Comparison of ENCODE assay signal across 8 mouse cellular contexts in genomic region chr14:75330621-75331020, GRCm38 (mm10). TPM values are rescaled to one million over a fixed set of nuclear protein-coding genes. Genes with fewer than 3 reads are reported as not detected.
DNase-seq lines count a peak whose midpoint lies in the region; ATAC-seq and TF ChIP-seq lines count a peak whose summit lies in the region.

No protein-coding gene starts in this region.

- no peak for DNase-seq in cerebellum, adult 2 months
- no peak for DNase-seq in lung, adult 2 months
- no peak for DNase-seq in lung, postnatal 25 days (ENCODE audit: low spot score)
- peak; percentile 8 for DNase-seq in c-Kit-positive CD71-negative TER-119-negative erythroid progenitor cells, embryonic 14.5 days (ENCODE audit: low read depth)
- DNase-seq in cerebellum, adult 11 months, result no peak
- no peak for DNase-seq in cerebellum, adult 11-12 months

- TF ChIP-seq CTCF in cerebellum, adult 2 months (IDR thresholded peaks at IDR 0.05; ENCODE audit: borderline replicate concordance, insufficient read depth, low read depth, low read length), result peak; percentile 26; the same call in 1 of the 2 replicates
- TF ChIP-seq CTCF in lung, adult 2 months (IDR thresholded peaks at IDR 0.05; ENCODE audit: insufficient read depth, low read length), result peak; percentile 12; the same call in 1 of the 2 replicates

- WGBS in cerebellum, adult 2 months, result 74% methylated on average over 6 of the region's 6 CpGs
- WGBS in lung, adult 2 months, result 89% methylated on average over 6 of the region's 6 CpGs

- H3K4me3 ChIP-seq in cerebellum, adult 2 months (replicated peaks; ENCODE audit: insufficient read depth, low read depth, low read length), result no peak overlapping the region
- no peak overlapping the region for H3K4me3 ChIP-seq in lung, adult 2 months (replicated peaks; ENCODE audit: extremely low read depth, low read depth, low read length)

- H3K27me3 ChIP-seq in cerebellum, adult 2 months (ENCODE audit: control insufficient read depth, insufficient read depth, low read length), result no peaks in the 10 kb centered on the region

- no peak for TF ChIP-seq POLR2A in cerebellum, adult 2 months (IDR thresholded peaks at IDR 0.05; ENCODE audit: borderline replicate concordance, insufficient read depth, low read length)
- no peak for TF ChIP-seq POLR2A in lung, adult 2 months (IDR thresholded peaks at IDR 0.05; ENCODE audit: borderline replicate concordance, extremely low read depth, low read depth, low read length)

- ATAC-seq in cerebellum, adult (ENCODE audit: insufficient number of reproducible peaks, low FRiP score, low TSS enrichment), result no peak
- ATAC-seq in monocyte, adult 5-6 weeks (replicated peaks; ENCODE audit: insufficient number of reproducible peaks, low FRiP score, low TSS enrichment, poor library complexity, severe bottlenecking), result 0 out of 2 replicates have a peak, but pooled peaks have one; percentile 22

- no peak overlapping the region for H3K27ac ChIP-seq in cerebellum, adult 2 months (ENCODE audit: insufficient read depth, low read length)

- peaks cover 4% of the 10 kb centered on the region for H3K4me1 ChIP-seq in cerebellum, adult 2 months (ENCODE audit: control insufficient read depth, insufficient read depth, low read length)
- no peaks in the 10 kb centered on the region for H3K4me1 ChIP-seq in lung, adult 2 months (ENCODE audit: control insufficient read depth, insufficient read depth, low read length)

RNA-seq across cellular contexts. Expression of gene Zc3h13, which starts 46.4 kb away (rescaled TPM):
- polyA plus RNA-seq in cerebellum, adult 2 months (2012; rRNA removed), result 27.2 and 27.5 TPM in 2 replicates
- polyA plus RNA-seq in lung, adult 2 months (2012; rRNA removed), result 7.7 and 8.7 TPM in 2 replicates
- total RNA-seq in monocyte, adult 5-6 weeks (2017), result 24.7 to 48.8 TPM (median 34.9 TPM) in 3 replicates
